In the genomic region with DNA sequence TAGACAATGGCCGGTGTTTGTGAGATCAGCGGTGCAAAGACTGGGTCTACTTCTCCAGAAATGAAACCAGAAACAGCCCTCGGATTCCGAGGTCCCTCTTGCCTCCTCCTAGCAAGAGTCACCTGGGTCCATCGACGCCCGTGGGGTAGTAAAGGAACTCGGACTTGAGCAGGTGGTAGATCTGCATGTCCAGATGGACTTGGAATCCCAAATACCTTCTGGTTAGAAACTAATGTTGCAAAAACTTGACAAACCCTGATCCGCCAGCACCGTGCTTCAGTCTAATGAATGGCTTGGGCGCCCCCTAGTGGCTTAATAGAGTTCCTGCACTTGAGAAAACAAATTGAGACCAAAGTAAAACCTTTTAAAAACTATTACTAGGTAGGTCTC, we compare ENCODE assay signal across 8 mouse cellular contexts.
DNase-seq lines count a peak whose midpoint lies in the region; ATAC-seq and TF ChIP-seq lines count a peak whose summit lies in the region.

No protein-coding gene starts in this region.

- peak overlapping the region; percentile 46 for H3K4me2 ChIP-seq in hindbrain, embryonic 11.5 days (replicated peaks; ENCODE audit: low read depth, low read length)
- H3K4me2 ChIP-seq in lung, postnatal 0 days (replicated peaks; ENCODE audit: low read depth, low read length) = peak overlapping the region; percentile 53

- H3K27me3 ChIP-seq in hindbrain, embryonic 11.5 days (ENCODE audit: control insufficient read depth, insufficient read depth, low read length) = no peaks in the 10 kb centered on the region
- H3K27me3 ChIP-seq in lung, postnatal 0 days (replicated peaks; ENCODE audit: insufficient read depth, low read length) = no peaks in the 10 kb centered on the region

- WGBS in hindbrain, embryonic 11.5 days = 3% methylated on average over 11 of the region's 11 CpGs
- WGBS in lung, postnatal 0 days = under 1% methylated on average over 11 of the region's 11 CpGs

- H3K36me3 ChIP-seq in hindbrain, embryonic 11.5 days (ENCODE audit: control insufficient read depth, insufficient read depth, low read length) = no peaks in the 10 kb centered on the region
- H3K36me3 ChIP-seq in lung, postnatal 0 days (ENCODE audit: insufficient read depth, low read length) = no peaks in the 10 kb centered on the region

- H3K27ac ChIP-seq in hindbrain, embryonic 11.5 days (ENCODE audit: low read depth, low read length) = no peak overlapping the region
- H3K27ac ChIP-seq in lung, postnatal 0 days (ENCODE audit: low read length) = no peak overlapping the region

- no peaks in the 10 kb centered on the region for H3K4me1 ChIP-seq in hindbrain, embryonic 11.5 days (replicated peaks; ENCODE audit: control insufficient read depth, insufficient read depth, low read length)
- H3K4me1 ChIP-seq in lung, postnatal 0 days (ENCODE audit: insufficient read depth, low read depth, low read length) = no peaks in the 10 kb centered on the region

- H3K9ac ChIP-seq in hindbrain, embryonic 11.5 days (ENCODE audit: low read depth, low read length) = peak overlapping the region; percentile 44; the same call in 1 of the 2 replicates
- H3K9ac ChIP-seq in lung, postnatal 0 days (replicated peaks; ENCODE audit: low read depth) = no peak overlapping the region

- DNase-seq in MN1 (ENCODE audit: low spot score) = peak; percentile 85
- peak; percentile 91 for DNase-seq in cerebellum, adult 8-10 months
- peak; percentile 76 for DNase-seq in forelimb bud, embryonic 11.5 days (ENCODE audit: low read depth, low spot score)
- peak; percentile 85 for DNase-seq in hindbrain, embryonic 11.5 days (ENCODE audit: low spot score)
- peak; percentile 61 for DNase-seq in layer of hippocampus, adult 9-11 months
- peak; percentile 85 for DNase-seq in lung, postnatal 0 days (ENCODE audit: low spot score)
- peak; percentile 74 for DNase-seq in ovary, postnatal 14 days (ENCODE audit: low spot score)
- peak; percentile 43 to 78 for DNase-seq in thymus, postnatal 10 days (ENCODE audit: low spot score in 2 of 2)

- peak; percentile 89 for TF ChIP-seq CTCF in lung, postnatal 0 days (IDR thresholded peaks at IDR 0.05)

- peak; percentile 45; the same call in 1 of the 2 replicates for ATAC-seq in hindbrain, embryonic 11.5 days (ENCODE audit: low FRiP score)
- peak; percentile 50 for ATAC-seq in lung, postnatal 0 days

- H3K9me3 ChIP-seq in hindbrain, embryonic 11.5 days (ENCODE audit: control insufficient read depth, low read length) = no peaks in the 10 kb centered on the region
- H3K9me3 ChIP-seq in lung, postnatal 0 days (ENCODE audit: low read length) = no peaks in the 10 kb centered on the region

- TF ChIP-seq EP300 in lung, postnatal 0 days (IDR thresholded peaks at IDR 0.05) = 0 out of 2 replicates have a peak, but pooled peaks have one; percentile 17

- H3K4me3 ChIP-seq in hindbrain, embryonic 11.5 days (ENCODE audit: low read depth, low read length) = peak overlapping the region; percentile 26
- peak overlapping the region; percentile 41 for H3K4me3 ChIP-seq in lung, postnatal 0 days (ENCODE audit: low read depth, low read length)
